Mouse (Mus musculus) bone marrow, adult 2 months (tissue): ENCODE measurements around the gene Rsf1.

Source experiments
- CTCF ChIP-seq: fragments of 200-500 bp; IDR thresholded peaks from 2 replicates; pipeline ENCODE4 v1.5.1; 2011; ENCODE audit warnings: low read length, control low read depth; ENCODE audit not compliant: control insufficient read depth, insufficient read depth
- POLR2A ChIP-seq: fragments of 200-500 bp; IDR thresholded peaks from 2 replicates; pipeline ENCODE4 v1.6.1; 2011; ENCODE audit warnings: low read depth, mild to moderate bottlenecking, control low read depth, low read length, borderline replicate concordance; ENCODE audit not compliant: control insufficient read depth

DNA sequence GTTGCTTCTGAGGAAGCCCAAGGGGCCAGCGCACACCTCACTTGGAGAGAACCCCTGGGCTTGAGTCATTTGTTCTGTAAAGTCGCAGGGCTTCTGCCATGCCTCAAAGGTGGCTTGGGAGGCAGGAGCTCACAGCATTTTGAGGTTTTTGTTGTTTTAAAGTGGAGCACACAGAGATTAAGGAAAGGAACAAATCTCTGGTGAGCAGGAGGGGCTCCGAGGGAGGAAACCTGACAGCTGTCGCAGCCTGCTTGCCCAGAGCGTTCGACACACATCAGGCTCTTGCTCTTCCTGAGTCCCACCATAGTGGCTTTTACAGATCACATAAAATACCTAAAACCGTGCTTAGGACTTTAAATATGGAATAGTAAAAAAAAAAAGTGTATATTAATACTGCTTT is 147.1 kb downstream of the Rsf1 start:
- no peak for TF ChIP-seq CTCF
- TF ChIP-seq POLR2A = no peak
